Mouse (Mus musculus) ES-Bruce4 (cell line): ENCODE data around the gene Cdk8. TPM values are rescaled to one million over a fixed set of nuclear protein-coding genes. Genes with fewer than 3 reads are reported as not detected.

ENCODE experiments used
- H3K27ac ChIP-seq: 2 replicates; pipeline ENCODE4 v1.5.1; 2012; ENCODE audit warnings: low read length, inconsistent platforms; ENCODE audit not compliant: insufficient read depth
- H3K27me3 ChIP-seq: 2 replicates; pipeline ENCODE4 v1.6.1; 2012; ENCODE audit warnings: mild to moderate bottlenecking, low read length, inconsistent platforms; ENCODE audit not compliant: control insufficient read depth, poor library complexity, insufficient read depth, severe bottlenecking
- H3K36me3 ChIP-seq: 2 replicates; pipeline ENCODE4 v1.6.1; 2012; ENCODE audit warnings: inconsistent platforms, mild to moderate bottlenecking, low read length, moderate library complexity; ENCODE audit not compliant: control insufficient read depth, poor library complexity, insufficient read depth, severe bottlenecking
- H3K4me1 ChIP-seq: one replicate; pipeline ENCODE4 v1.8.1; 2011; ENCODE audit warnings: low read length; ENCODE audit not compliant: control insufficient read depth, insufficient read depth
- H3K4me3 ChIP-seq: 2 replicates; pipeline ENCODE4 v1.5.1; 2011; ENCODE audit warnings: low read depth, mild to moderate bottlenecking, low read length
- H3K9ac ChIP-seq: 2 replicates; pipeline ENCODE4 v1.6.1; 2012; ENCODE audit warnings: low read depth, mild to moderate bottlenecking, inconsistent platforms; ENCODE audit not compliant: poor library complexity, severe bottlenecking
- H3K9me3 ChIP-seq: replicated peaks from 2 replicates; pipeline ENCODE4 v1.6.1; 2012; ENCODE audit warnings: mild to moderate bottlenecking, low read length, inconsistent platforms; ENCODE audit not compliant: control insufficient read depth, poor library complexity, insufficient read depth, severe bottlenecking
- CTCF ChIP-seq: IDR thresholded peaks from one replicate; pipeline ENCODE4 v1.8.1; 2011; ENCODE audit warnings: low read depth, low read length
- EP300 ChIP-seq: IDR thresholded peaks from 2 replicates; pipeline ENCODE4 v1.6.1; 2011; ENCODE audit warnings: low read depth, low read length; ENCODE audit not compliant: insufficient read depth
- POLR2A ChIP-seq: IDR thresholded peaks from one replicate; pipeline ENCODE4 v1.8.1; 2011; ENCODE audit warnings: low read length; ENCODE audit not compliant: insufficient read depth
- polyA plus RNA-seq: library from polyadenylated mRNA; stranded (reverse); fragments of >200 nt; gene quantifications from 2 replicates; pipeline ENCODE4 v1.2.4, GENCODE M21; 2011; ENCODE audit warnings: low read depth; ENCODE audit not compliant: missing spikeins, insufficient read depth, insufficient read length

The Cdk8 gene
- polyA plus RNA-seq, 1 experiment: 81.2 TPM

DNA sequence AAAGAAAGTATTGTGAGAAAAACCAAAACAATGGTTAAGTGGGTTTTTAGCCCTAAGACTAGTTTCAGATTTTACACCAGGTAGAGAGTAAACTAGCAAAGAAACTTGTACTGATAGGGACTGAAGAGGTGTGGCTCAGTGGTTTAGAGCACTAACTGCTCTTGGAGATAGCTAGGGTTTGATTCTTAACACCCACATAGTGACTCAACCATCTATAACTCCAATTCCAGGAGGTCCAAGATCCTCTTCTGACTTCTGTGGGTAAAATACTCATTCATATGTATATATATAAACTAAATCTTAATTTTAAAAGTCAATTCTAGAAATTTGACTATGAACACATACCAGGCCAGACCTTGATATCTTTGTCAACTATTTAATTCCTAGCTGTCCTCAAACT is 49.0 kb downstream of the Cdk8 start:
- H3K4me3 ChIP-seq: no peak overlapping the region
- no peak overlapping the region for H3K9ac ChIP-seq
- no peak overlapping the region for H3K27ac ChIP-seq
- TF ChIP-seq EP300: no peak
- no peak for TF ChIP-seq CTCF
- TF ChIP-seq POLR2A: no peak
- no peaks in the 10 kb centered on the region for H3K27me3 ChIP-seq
- no peaks in the 10 kb centered on the region for H3K9me3 ChIP-seq
- no peaks in the 10 kb centered on the region for H3K4me1 ChIP-seq
- peaks cover 6% of the 10 kb centered on the region for H3K36me3 ChIP-seq

DNA sequence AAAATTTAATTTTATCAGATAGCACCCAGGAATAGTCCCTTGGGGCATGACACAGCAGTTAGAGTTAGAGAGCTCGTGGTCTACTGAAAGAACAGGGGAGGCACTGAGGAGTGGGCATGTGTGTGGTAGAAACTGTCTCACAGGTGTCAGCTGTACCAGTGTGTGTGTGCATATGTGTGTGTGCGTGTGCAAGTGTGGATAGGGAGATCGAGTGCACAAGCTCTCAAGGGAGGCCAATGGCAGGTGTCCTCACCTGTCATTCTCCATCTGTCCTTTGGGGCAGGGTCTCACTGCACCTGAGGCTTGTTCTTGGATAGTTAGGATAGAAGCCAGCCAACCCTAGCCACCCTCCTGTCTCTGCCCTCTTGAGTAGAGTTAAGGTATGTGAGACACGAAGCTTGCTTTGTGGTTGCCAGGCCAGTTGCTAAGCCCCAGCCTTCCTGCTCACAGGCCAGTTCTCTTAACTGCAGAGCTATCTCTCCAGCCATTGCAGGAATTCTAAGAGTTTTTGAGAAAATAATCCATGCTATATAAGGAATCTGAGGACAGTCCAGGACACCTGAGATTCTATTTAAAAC is 50.3 kb downstream of the Cdk8 start:
- H3K36me3 ChIP-seq: peaks cover 11% of the 10 kb centered on the region
- H3K9ac ChIP-seq: no peak overlapping the region
- no peaks in the 10 kb centered on the region for H3K4me1 ChIP-seq
- H3K4me3 ChIP-seq: no peak overlapping the region
- H3K27me3 ChIP-seq: no peaks in the 10 kb centered on the region
- TF ChIP-seq CTCF: no peak
- no peak for TF ChIP-seq EP300
- TF ChIP-seq POLR2A: no peak
- no peaks in the 10 kb centered on the region for H3K9me3 ChIP-seq
- no peak overlapping the region for H3K27ac ChIP-seq

DNA sequence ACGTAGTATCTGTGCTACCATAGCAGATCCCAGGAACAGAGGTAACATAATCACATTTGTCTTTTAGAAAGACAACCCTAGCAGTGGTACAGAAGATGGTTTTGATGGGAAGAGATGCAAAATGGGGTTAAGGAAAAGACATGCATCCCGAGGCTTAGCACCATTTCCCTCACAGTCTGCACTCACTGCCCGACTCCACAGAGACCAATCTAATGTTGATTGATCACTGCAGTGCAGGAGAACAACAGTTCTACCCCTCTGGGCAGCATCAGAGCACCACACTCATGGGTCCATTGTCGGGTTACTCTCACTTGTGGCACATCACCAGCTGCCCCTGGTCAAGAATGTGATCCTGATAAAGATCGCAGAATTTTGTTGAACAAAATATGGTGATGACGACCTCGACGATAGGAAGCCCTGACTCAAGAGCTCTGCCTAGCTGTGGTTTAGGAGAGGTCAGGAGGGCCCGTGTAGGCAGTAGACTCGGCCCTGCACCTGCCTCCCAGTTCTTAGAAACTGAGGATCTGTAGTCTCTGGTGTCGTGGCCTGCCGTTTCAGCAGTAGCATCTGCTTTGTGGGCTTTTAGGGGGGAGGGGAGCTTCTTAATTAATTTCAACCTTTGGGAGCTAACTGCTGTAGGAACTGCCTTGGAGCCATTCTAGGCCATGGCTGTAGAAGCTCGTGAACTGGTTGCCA is 51.0 kb downstream of the Cdk8 start:
- Histone ChIP-seq H3K36me3 (peaks cover 15% of the 10 kb centered on the region), H3K4me1 (no peaks in the 10 kb centered on the region), H3K9me3 (no peaks in the 10 kb centered on the region), H3K4me3 (no peak overlapping the region), H3K27ac (no peak overlapping the region), H3K9ac (no peak overlapping the region), H3K27me3 (no peaks in the 10 kb centered on the region)
- TF ChIP-seq EP300: no peak

DNA sequence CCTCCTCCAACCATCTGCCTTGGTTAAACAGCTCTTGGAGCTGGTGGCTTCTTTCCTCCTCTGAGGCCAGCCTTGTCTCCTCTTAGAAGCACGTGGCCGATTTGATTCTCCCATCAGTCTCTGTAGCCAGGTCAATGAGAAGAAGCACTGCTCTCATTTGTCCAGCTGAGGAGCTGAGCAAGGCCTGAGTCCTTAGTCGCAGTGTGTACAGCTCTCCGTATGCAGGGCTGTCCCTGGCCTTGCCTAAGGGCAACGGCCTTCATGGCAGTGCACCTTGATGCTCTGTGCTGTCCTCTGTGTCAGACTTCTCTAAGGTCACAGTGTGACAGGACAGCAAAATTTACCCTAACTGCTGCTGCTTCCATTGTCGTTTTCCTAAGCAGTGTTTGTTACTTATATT is 52.9 kb downstream of the Cdk8 start:
- Histone ChIP-seq H3K27ac (no peak overlapping the region), H3K9me3 (no peaks in the 10 kb centered on the region), H3K9ac (no peak overlapping the region), H3K4me1 (no peaks in the 10 kb centered on the region), H3K27me3 (no peaks in the 10 kb centered on the region), H3K36me3 (peaks cover 18% of the 10 kb centered on the region), H3K4me3 (no peak overlapping the region)
- TF ChIP-seq CTCF: no peak
- TF ChIP-seq EP300: no peak
- no peak for TF ChIP-seq POLR2A

DNA sequence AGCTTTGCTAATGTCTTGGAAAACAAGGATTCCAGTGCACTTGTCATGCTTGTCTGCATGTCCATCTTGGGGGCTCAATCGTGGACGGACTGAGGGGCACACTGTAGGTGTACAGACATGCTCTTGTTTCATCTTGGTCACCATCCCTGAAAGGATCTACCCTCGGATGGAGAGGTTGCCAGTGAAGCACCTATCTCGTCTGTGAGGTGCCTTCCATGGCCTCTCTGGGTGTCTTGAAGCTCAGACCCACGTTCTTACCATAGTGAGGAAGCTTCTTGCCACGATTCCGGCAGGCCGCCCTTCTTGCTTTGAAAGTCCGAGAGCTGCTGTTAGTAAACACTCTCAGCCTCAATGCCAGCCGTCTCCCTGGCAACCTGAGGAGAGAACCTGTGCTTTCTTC is 56.4 kb downstream of the Cdk8 start:
- Histone ChIP-seq H3K4me3 (no peak overlapping the region), H3K4me1 (no peaks in the 10 kb centered on the region), H3K9ac (no peak overlapping the region), H3K36me3 (peaks cover 20% of the 10 kb centered on the region), H3K9me3 (no peaks in the 10 kb centered on the region), H3K27me3 (no peaks in the 10 kb centered on the region), H3K27ac (no peak overlapping the region)
- TF ChIP-seq POLR2A (no peak), EP300 (no peak), CTCF (no peak)

DNA sequence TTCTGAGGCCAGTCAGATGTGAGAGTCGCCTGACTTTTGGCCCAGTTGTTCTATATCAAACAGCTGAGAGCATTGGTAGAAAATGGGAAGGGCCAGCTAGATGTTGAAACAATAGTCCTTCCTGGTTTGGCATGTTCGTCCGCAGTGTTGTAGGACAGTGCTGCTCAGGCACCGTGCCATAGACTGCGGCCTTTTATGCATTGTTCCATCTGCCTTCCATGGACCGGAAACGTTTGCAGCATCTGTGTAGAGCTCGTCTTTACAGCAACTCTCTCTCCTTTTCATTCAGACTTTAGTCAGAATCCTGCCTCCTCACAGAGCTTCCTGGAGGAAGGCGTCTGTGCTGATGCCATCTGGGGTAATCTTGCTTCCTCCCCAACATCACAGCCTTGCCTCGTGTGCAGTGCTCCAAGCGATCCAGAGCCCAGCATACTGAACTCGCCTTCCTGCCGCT is 57.0 kb downstream of the Cdk8 start:
- Histone ChIP-seq H3K27me3 (no peaks in the 10 kb centered on the region), H3K4me3 (no peak overlapping the region), H3K27ac (no peak overlapping the region), H3K4me1 (no peaks in the 10 kb centered on the region), H3K36me3 (peaks cover 17% of the 10 kb centered on the region), H3K9me3 (no peaks in the 10 kb centered on the region), H3K9ac (no peak overlapping the region)
- no peak for TF ChIP-seq POLR2A
- no peak for TF ChIP-seq CTCF
- no peak for TF ChIP-seq EP300
